Mouse (Mus musculus): ENCODE measurements around the gene Alkbh2.

Gene Alkbh2

GRCm38 (mm10) chr5:114139175-114139574 is 11.2 kb upstream of the Alkbh2 start:
- DNase-seq, result peak; percentile 42 to 73

- DNase-seq, result no peak
Measured at GRCm38 (mm10) chr5:114138277-114139164, 10.5 kb upstream of the Alkbh2 start.

GRCm38 (mm10) chr5:114137481-114138276 is 9.7 kb upstream of the Alkbh2 start:
- DNase-seq, result no peak

- no peak for DNase-seq
Measured at GRCm38 (mm10) chr5:114135516-114135915, 7.5 kb upstream of the Alkbh2 start.

- DNase-seq, result peak; percentile 57 to 74
Measured at GRCm38 (mm10) chr5:114134091-114134534, 6.1 kb upstream of the Alkbh2 start.

GRCm38 (mm10) chr5:114132841-114133240 is 4.8 kb upstream of the Alkbh2 start:
- DNase-seq, result no peak

- peak in 1 of 2 experiments; percentile 72 for DNase-seq
Measured at GRCm38 (mm10) chr5:114131521-114131840, 3.5 kb upstream of the Alkbh2 start.

- peak; percentile 97 to 98 for DNase-seq
Measured at GRCm38 (mm10) chr5:114130698-114131520, 2.9 kb upstream of the Alkbh2 start.

GRCm38 (mm10) chr5:114130211-114130605 is 2.2 kb upstream of the Alkbh2 start, which contains the start of gene Ung:
TSS of gene Ung (plus strand) at chr5:114130386.
- peak in 1 of 2 experiments; percentile 76 for DNase-seq

GRCm38 (mm10) chr5:114129550-114130210 is 1.7 kb upstream of the Alkbh2 start:
- DNase-seq, result no peak

- DNase-seq, result no peak
Measured at GRCm38 (mm10) chr5:114126499-114127244, 1.3 kb downstream of the Alkbh2 start.

GRCm38 (mm10) chr5:114126008-114126407 is 2.0 kb downstream of the Alkbh2 start:
- no peak for DNase-seq

GRCm38 (mm10) chr5:114119806-114120205 is 8.2 kb downstream of the Alkbh2 start:
- DNase-seq, result no peak

GRCm38 (mm10) chr5:114116586-114116985 is 11.4 kb downstream of the Alkbh2 start:
- no peak for DNase-seq

GRCm38 (mm10) chr5:114115030-114115429 is 13.0 kb downstream of the Alkbh2 start:
- no peak for DNase-seq

GRCm38 (mm10) chr5:114113334-114113733 is 14.7 kb downstream of the Alkbh2 start:
- no peak for DNase-seq

GRCm38 (mm10) chr5:114106391-114106935 is 21.6 kb downstream of the Alkbh2 start:
- DNase-seq, result peak in 1 of 2 experiments; percentile 4

GRCm38 (mm10) chr5:114102807-114103206 is 25.2 kb downstream of the Alkbh2 start:
- no peak for DNase-seq

GRCm38 (mm10) chr5:114101873-114102272 is 26.1 kb downstream of the Alkbh2 start:
- DNase-seq, result peak; percentile 38 to 60

- DNase-seq, result no peak
Measured at GRCm38 (mm10) chr5:114100390-114101099, 27.5 kb downstream of the Alkbh2 start.

Measured in cerebellum, postnatal 25 days (tissue).